ENCODE assay signal across 8 mouse cellular contexts in the genomic region with DNA sequence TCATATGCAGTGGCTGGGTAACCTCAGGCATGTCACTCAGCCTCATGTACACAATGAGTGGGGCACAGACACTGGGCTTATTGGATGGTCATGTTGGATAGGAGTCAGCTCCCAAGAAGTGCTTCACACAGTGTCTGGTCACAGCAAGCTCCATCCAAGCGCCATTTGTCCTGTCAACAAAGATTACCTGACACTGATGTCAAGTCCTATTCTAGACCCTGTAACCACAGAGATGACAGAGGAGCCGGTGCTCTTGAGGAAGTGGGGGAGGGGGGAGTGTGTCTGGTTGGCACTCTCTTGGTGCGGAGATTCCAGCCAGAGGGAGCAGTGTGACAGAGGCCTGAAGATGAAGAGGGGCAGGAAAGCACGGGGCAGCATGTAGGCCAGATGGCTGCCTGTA. TPM values are rescaled to one million over a fixed set of nuclear protein-coding genes. Genes with fewer than 3 reads are reported as not detected.
A peak's percentile ranks its signal among the peaks of the same experiment; 100 is the strongest.
DNase-seq lines count a peak whose midpoint lies in the region; ATAC-seq and TF ChIP-seq lines count a peak whose summit lies in the region.

No protein-coding gene starts in this region.

- no peak for TF ChIP-seq CTCF in stomach, postnatal 0 days (IDR thresholded peaks at IDR 0.05; ENCODE audit: low read depth)

- DNase-seq in adrenal gland, adult (ENCODE audit: inconsistent age in 2 of 2, low spot score in 1 of 2): peak; percentile 28 to 55
- DNase-seq in adrenal gland, postnatal 36 days: no peak
- DNase-seq in spleen, postnatal 10 days (ENCODE audit: low spot score in 2 of 2): peak; percentile 41 to 47
- DNase-seq in spleen, adult 12 weeks (ENCODE audit: low spot score): no peak
- no peak for DNase-seq in stomach, postnatal 0 days (ENCODE audit: low spot score)
- DNase-seq in Muller cell, postnatal 12 days (ENCODE audit: inconsistent ontology term): no peak
- no peak for DNase-seq in left cerebral cortex, postnatal 14 days (ENCODE audit: low spot score in 2 of 2)

- no peak for TF ChIP-seq EP300 in stomach, postnatal 0 days (optimal IDR thresholded peaks at IDR 0.05)

- H3K4me3 ChIP-seq in limb, embryonic 13.5 days: no peak overlapping the region
- H3K4me3 ChIP-seq in stomach, postnatal 0 days (ENCODE audit: low read depth, low read length): no peak overlapping the region

- ATAC-seq in limb, embryonic 13.5 days (ENCODE audit: low FRiP score, low read depth): no peak
- ATAC-seq in stomach, postnatal 0 days (ENCODE audit: low FRiP score, low TSS enrichment): no peak

- whole genome bisulfite sequencing in limb, embryonic 13.5 days: 56% methylated on average over 4 of the region's 4 CpGs
- 57% methylated on average over 4 of the region's 4 CpGs for WGBS in stomach, postnatal 0 days

- H3K4me2 ChIP-seq in limb, embryonic 13.5 days (replicated peaks): no peak overlapping the region
- no peak overlapping the region for H3K4me2 ChIP-seq in stomach, postnatal 0 days (replicated peaks; ENCODE audit: low read depth)

- peaks cover 73% of the 10 kb centered on the region for H3K4me1 ChIP-seq in limb, embryonic 13.5 days
- peaks cover 17% of the 10 kb centered on the region; the same call in 1 of the 2 replicates for H3K4me1 ChIP-seq in stomach, postnatal 0 days (replicated peaks; ENCODE audit: control insufficient read depth, insufficient read depth)

- no peaks in the 10 kb centered on the region for H3K9me3 ChIP-seq in limb, embryonic 13.5 days
- H3K9me3 ChIP-seq in stomach, postnatal 0 days (ENCODE audit: control insufficient read depth, low read length): no peaks in the 10 kb centered on the region

- peaks cover 24% of the 10 kb centered on the region for H3K36me3 ChIP-seq in limb, embryonic 13.5 days
- peaks cover 9% of the 10 kb centered on the region for H3K36me3 ChIP-seq in stomach, postnatal 0 days (ENCODE audit: control insufficient read depth, insufficient read depth, low read length)

- no peak overlapping the region for H3K9ac ChIP-seq in limb, embryonic 13.5 days
- H3K9ac ChIP-seq in stomach, postnatal 0 days (ENCODE audit: low read length): no peak overlapping the region

- intact Hi-C loops in left cerebral cortex, postnatal 14 days (cut with DNase I): no loop called here

- H3K27me3 ChIP-seq in limb, embryonic 13.5 days: no peaks in the 10 kb centered on the region
- no peaks in the 10 kb centered on the region for H3K27me3 ChIP-seq in stomach, postnatal 0 days (ENCODE audit: control insufficient read depth, insufficient read depth, low read length)

- peak overlapping the region; percentile 96; the same call in 1 of the 2 replicates for H3K27ac ChIP-seq in limb, embryonic 13.5 days
- H3K27ac ChIP-seq in stomach, postnatal 0 days (replicated peaks): peak overlapping the region; percentile 73; the same call in 1 of the 2 replicates

RNA-seq across cellular contexts. Expression of gene Dnajb12, which starts 21.6 kb away (rescaled TPM):
- 10 to 100 TPM; 51.3 to 62.5 TPM for total RNA-seq in adrenal gland, postnatal 36 days (2021)
- polyA plus RNA-seq in limb, embryonic 13.5 days (2015; fragmentation: Nextera tagmentation; extraction: Ambion mirVana): 19.3 and 20.1 TPM in 2 replicates
- 17.4 and 19.0 TPM in 2 replicates for polyA plus RNA-seq in stomach, postnatal 0 days (2015; fragmentation: Nextera tagmentation; extraction: Ambion mirVana)
- total RNA-seq in left cerebral cortex, postnatal 14 days (2021): 10 to 100 TPM; 46.3 to 50.6 TPM

RNA-seq across cellular contexts. Expression of gene Ddit4, which starts 50.7 kb away (rescaled TPM):
- total RNA-seq in adrenal gland, postnatal 36 days (2021): 10 to 100 TPM; 76.4 to 98.7 TPM
- polyA plus RNA-seq in limb, embryonic 13.5 days (2015; fragmentation: Nextera tagmentation; extraction: Ambion mirVana): 75.9 and 77.0 TPM in 2 replicates
- 12.4 and 17.3 TPM in 2 replicates for polyA plus RNA-seq in stomach, postnatal 0 days (2015; fragmentation: Nextera tagmentation; extraction: Ambion mirVana)
- 10 to 100 TPM; 52.5 to 76.3 TPM for total RNA-seq in left cerebral cortex, postnatal 14 days (2021)

Comparison
In these comparisons a context has a peak if more than half of its experiments do, and no peak if none do; other contexts are left out.
1. DNase-seq: peak in adrenal gland, adult (2 of 2) and spleen, postnatal 10 days (2 of 2); none in adrenal gland, postnatal 36 days (0 of 2), spleen, adult 12 weeks (single experiment), stomach, postnatal 0 days (single experiment), Muller cell, postnatal 12 days (single experiment) and left cerebral cortex, postnatal 14 days (0 of 2).